Comparison of ENCODE assay signal across 17 mouse cellular contexts in genomic region chr9:9983220-9983619, GRCm38 (mm10).
"Had no signal": no experiment of that assay in that cellular context is flagged by ENCODE, and none has a peak within 500 bp of the region (broad histone marks: within the 10 kb centered on the region; RNA-seq: fewer than 3 reads in every experiment).

No protein-coding gene starts in this region.

- H3K9ac ChIP-seq: liver, embryonic 15.5 days; liver, postnatal 0 days; lung, embryonic 15.5 days; midbrain, embryonic 13.5 days; midbrain, embryonic 15.5 days; neural tube, embryonic 12.5 days; stomach, embryonic 15.5 days had no signal

- H3K4me2 ChIP-seq: liver, embryonic 15.5 days; lung, embryonic 15.5 days; midbrain, embryonic 11.5 days; midbrain, embryonic 13.5 days; midbrain, embryonic 15.5 days; neural tube, embryonic 12.5 days; stomach, embryonic 15.5 days had no signal

- H3K9me3 ChIP-seq: liver, embryonic 15.5 days; lung, embryonic 15.5 days; megakaryocyte, embryonic 14.5 days; midbrain, embryonic 13.5 days; midbrain, embryonic 15.5 days; neural tube, embryonic 12.5 days; stomach, embryonic 15.5 days had no signal

- H3K4me1 ChIP-seq: liver, embryonic 15.5 days; lung, embryonic 15.5 days; megakaryocyte, embryonic 14.5 days; midbrain, embryonic 13.5 days; midbrain, embryonic 15.5 days; neural tube, embryonic 12.5 days; stomach, embryonic 15.5 days had no signal

- H3K36me3 ChIP-seq: liver, embryonic 15.5 days; lung, embryonic 15.5 days; midbrain, embryonic 13.5 days; midbrain, embryonic 15.5 days; neural tube, embryonic 12.5 days; stomach, embryonic 15.5 days had no signal

- ATAC-seq: liver, postnatal 0 days; midbrain, embryonic 13.5 days; midbrain, embryonic 15.5 days had no signal

- H3K27me3 ChIP-seq: liver, embryonic 15.5 days; lung, embryonic 15.5 days; megakaryocyte, embryonic 14.5 days; midbrain, embryonic 13.5 days; midbrain, embryonic 15.5 days; neural tube, embryonic 12.5 days; stomach, embryonic 15.5 days had no signal

- H3K4me3 ChIP-seq: liver, embryonic 15.5 days; lung, embryonic 15.5 days; megakaryocyte, embryonic 14.5 days; midbrain, embryonic 13.5 days; midbrain, embryonic 15.5 days; neural tube, embryonic 12.5 days; stomach, embryonic 15.5 days had no signal

- H3K27ac ChIP-seq: liver, embryonic 15.5 days; macrophage; midbrain, embryonic 13.5 days; midbrain, embryonic 15.5 days; neural tube, embryonic 12.5 days; stomach, embryonic 15.5 days; stomach, postnatal 0 days had no signal

- DNase-seq: liver, postnatal 0 days; lung, postnatal 10 days; lung, postnatal 36 days; right cerebral cortex, postnatal 14 days; thymus, adult 2 months; thymus, postnatal 25 days; thymus, postnatal 4 days had no signal
